Comparison of ENCODE assay signal across 7 mouse cellular contexts in genomic region chr4:152285505-152285904, GRCm38 (mm10). TPM values are rescaled to one million over a fixed set of nuclear protein-coding genes. Genes with fewer than 3 reads are reported as not detected.
DNase-seq lines count a peak whose midpoint lies in the region; ATAC-seq lines count a peak whose summit lies in the region.

No protein-coding gene starts in this region.

- H3K4me2 ChIP-seq in midbrain, embryonic 12.5 days (replicated peaks): 0 out of 2 replicates have a peak overlapping the region, but pooled peaks have one; percentile 53

- no peak overlapping the region for H3K4me3 ChIP-seq in midbrain, embryonic 12.5 days

- no peaks in the 10 kb centered on the region for H3K9me3 ChIP-seq in midbrain, embryonic 12.5 days

- no peaks in the 10 kb centered on the region for H3K36me3 ChIP-seq in midbrain, embryonic 12.5 days

- H3K9ac ChIP-seq in midbrain, embryonic 12.5 days (replicated peaks): no peak overlapping the region

- H3K27ac ChIP-seq in midbrain, embryonic 12.5 days (replicated peaks): no peak overlapping the region

- 4% methylated on average over 10 of the region's 10 CpGs for WGBS in midbrain, embryonic 12.5 days

- H3K4me1 ChIP-seq in midbrain, embryonic 12.5 days: peaks cover 50% of the 10 kb centered on the region

- ATAC-seq in midbrain, embryonic 12.5 days (ENCODE audit: low FRiP score, low read depth): no peak

- H3K27me3 ChIP-seq in midbrain, embryonic 12.5 days: peaks cover 97% of the 10 kb centered on the region

- peak; percentile 63 for DNase-seq in right cerebral cortex, adult 18-20 months
- DNase-seq in right cerebral cortex, postnatal 25 days: no peak
- peak; percentile 72 for DNase-seq in adrenal gland, postnatal 10 days
- DNase-seq in cerebellum, postnatal 36 days: peak; percentile 82 to 85
- DNase-seq in kidney, adult 9 months: peak; percentile 75
- DNase-seq in c-Kit-positive CD71-positive TER-119-positive erythroid progenitor cells, embryonic 14.5 days (ENCODE audit: low spot score): no peak

RNA-seq across cellular contexts. Expression of gene Hes3, which starts 6.0 kb away (rescaled TPM):
- not detected for total RNA-seq in adrenal gland, postnatal 10 days (2021)
- polyA plus RNA-seq in midbrain, embryonic 12.5 days (2016; fragmentation: Nextera tagmentation; extraction: Ambion mirVana): 4.0 and 5.2 TPM in 2 replicates

RNA-seq across cellular contexts. Expression of gene Gpr153, which starts 11.5 kb away (rescaled TPM):
- total RNA-seq in adrenal gland, postnatal 10 days (2021): 10 to 100 TPM; 11.2 to 11.8 TPM
- polyA plus RNA-seq in midbrain, embryonic 12.5 days (2016; fragmentation: Nextera tagmentation; extraction: Ambion mirVana): 12.3 and 15.4 TPM in 2 replicates

RNA-seq across cellular contexts. Expression of gene Icmt, which starts 11.5 kb away (rescaled TPM):
- total RNA-seq in adrenal gland, postnatal 10 days (2021): 10 to 100 TPM; 30.4 to 31.6 TPM
- polyA plus RNA-seq in midbrain, embryonic 12.5 days (2016; fragmentation: Nextera tagmentation; extraction: Ambion mirVana): 22.6 and 24.5 TPM in 2 replicates

RNA-seq across cellular contexts. Expression of gene Rnf207, which starts 33.3 kb away (rescaled TPM):
- under 1 TPM in 1 of 2 experiments, not detected in 1; 0.70 TPM for total RNA-seq in adrenal gland, postnatal 10 days (2021)
- polyA plus RNA-seq in midbrain, embryonic 12.5 days (2016; fragmentation: Nextera tagmentation; extraction: Ambion mirVana): 2.7 and 2.8 TPM in 2 replicates

RNA-seq across cellular contexts. Expression of gene Rpl22, which starts 40.0 kb away (rescaled TPM):
- total RNA-seq in adrenal gland, postnatal 10 days (2021): 100 to 1,000 TPM; 484 to 487 TPM
- 264 and 283 TPM in 2 replicates for polyA plus RNA-seq in midbrain, embryonic 12.5 days (2016; fragmentation: Nextera tagmentation; extraction: Ambion mirVana)

Comparison
In these comparisons a context has a peak if more than half of its experiments do, and no peak if none do; other contexts are left out.
1. DNase-seq: peak in right cerebral cortex, adult 18-20 months (single experiment), adrenal gland, postnatal 10 days (single experiment), cerebellum, postnatal 36 days (2 of 2) and kidney, adult 9 months (single experiment); none in right cerebral cortex, postnatal 25 days (single experiment) and c-Kit-positive CD71-positive TER-119-positive erythroid progenitor cells, embryonic 14.5 days (single experiment).